Mouse (Mus musculus): ENCODE measurements around the gene Cdk2. TPM values are rescaled to one million over a fixed set of nuclear protein-coding genes. Genes with fewer than 3 reads are reported as not detected.

The Cdk2 gene
- total RNA-seq (2023), result 10 to 100 TPM; 31.2 to 34.3 TPM

DNA sequence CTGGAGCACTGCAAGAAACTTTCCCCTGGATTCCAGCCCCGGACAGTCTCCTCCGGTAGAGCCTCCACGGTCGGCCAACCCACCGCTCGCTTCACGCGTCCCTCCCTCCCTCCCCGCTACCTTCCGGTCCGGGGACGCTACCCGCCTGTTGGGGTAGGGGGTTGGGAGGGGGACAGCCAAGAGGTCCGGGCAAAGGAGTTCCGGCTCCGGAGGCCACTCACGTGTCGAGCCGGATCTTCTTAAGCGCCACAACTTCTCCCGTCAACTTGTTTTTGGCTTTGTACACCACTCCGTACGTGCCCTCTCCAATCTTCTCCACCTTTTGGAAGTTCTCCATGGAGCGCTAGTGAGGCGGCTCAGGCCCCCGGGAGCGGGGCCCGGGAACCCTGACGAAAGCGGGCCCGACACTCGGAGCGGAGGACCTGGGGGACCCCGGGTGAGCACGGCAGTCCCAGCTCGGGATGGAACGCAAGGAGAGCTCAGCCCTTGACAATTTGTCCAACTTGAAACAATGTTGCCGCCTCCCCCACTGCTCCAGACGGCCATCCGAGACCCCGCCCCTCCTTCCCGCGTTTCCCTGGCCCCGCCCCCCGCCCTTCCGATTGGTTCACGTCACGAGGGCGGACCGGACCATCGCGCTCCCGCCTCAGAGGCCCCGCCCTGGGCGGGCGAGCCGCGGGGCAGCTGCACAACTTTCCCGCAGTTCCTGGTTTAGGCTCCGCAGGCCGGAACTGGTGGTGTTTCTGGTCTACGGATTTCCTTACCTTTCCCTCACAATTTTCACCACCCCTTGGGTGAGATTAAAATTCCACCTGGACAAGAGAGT is at the start of gene Cdk2:
Cdk2 (minus strand) TSS at position 541 of the 826 bp plus-strand sequence.

DNA sequence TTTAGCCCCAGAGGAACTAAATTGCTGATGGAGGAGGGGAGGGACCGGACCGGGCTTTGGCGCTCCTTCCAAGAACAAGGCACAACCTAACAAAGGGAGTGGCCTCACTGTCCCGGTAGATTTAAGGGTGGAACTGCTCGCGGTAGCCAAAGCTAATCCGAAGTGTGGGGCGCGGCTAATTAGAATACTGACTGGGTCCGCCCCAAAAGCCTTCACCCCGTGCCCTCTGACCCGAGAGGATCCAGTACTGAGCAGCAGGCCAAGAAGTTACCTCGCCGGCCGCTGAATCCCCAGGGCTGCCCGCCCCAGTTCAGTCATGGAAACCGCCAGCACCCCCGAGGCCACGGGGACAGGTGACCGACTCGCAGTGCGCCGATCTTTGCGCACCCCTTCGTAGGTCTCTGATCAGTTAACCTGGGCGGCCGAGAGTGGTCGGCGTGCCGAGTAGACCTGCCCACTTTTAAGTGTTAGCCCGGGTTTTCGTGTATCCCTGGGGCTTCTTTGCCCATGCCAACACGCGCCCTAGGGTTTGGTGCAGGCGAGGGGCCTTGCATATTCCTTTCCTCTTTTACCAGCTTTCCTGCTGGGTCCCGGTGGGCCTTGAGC is 42.9 kb upstream of the Cdk2 start, which contains the start of gene Pym1:
Pym1 (plus strand) TSS at position 244 of the 606 bp plus-strand sequence.

DNA sequence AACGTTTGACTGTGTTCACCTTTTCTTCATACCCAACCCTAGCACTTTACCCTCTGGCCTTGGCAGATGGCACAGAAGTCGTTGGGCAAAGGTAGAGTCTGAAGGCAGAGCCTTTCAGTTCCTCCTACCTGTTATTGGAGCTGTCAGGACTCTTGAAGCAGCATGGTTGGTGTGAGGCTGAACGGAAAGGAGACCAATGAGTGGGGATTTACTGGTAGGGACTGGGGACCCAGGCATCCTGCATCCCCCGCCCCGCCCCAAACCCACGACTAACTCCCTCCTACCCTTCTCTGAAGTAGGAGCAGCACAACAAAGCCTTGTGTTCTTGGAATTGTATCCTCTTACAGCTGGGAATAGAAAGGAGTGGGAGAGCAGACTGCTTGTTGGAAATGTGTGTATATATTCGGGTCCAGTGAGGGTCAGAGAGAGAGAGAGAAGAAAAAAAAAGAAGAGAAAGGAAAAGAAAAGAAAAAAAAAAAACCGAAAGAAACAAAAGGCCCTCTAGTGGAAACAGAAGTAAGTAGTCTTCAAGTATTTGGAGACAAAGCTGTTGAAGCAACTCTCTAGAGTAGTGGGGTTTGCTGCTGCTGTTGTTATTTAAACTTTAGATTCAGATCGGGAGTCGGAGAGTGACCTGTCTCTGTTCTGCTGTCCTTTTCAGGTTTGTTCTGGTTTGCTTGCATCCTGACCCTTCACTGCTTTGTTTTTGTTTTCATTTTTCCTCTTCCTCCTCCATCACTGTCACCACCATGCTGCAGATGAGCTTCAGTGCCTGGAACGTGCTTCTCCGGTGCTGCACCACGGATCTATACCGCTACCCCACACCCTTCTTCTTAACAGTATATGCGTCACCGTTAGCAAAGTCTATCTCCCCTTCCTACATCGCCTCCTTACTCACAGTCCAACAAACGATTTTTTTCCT is 40.1 kb upstream of the Cdk2 start, which contains the start of gene Dgka:
Dgka (minus strand) TSS at position 176 of the 922 bp plus-strand sequence.

DNA sequence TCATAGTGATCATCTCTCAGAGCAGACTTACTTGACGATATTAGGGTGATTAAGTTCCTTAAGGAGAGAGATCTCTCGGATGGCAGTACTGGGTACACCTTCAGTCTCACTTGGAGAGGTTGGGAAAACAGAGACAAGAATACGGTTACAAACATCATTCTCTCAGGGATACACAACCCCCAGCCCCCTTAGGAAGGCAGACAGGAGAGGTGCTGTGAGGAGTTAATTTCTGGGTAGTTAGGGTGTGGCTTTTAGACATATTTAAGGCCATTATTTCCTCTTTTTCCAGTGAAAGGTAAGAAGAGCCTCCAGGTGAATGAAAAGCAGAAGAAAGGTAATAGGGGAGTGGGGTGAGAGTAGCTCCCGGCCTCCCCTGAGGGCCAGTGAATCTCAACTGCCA is 936 bp downstream of the Cdk2 start, which contains the start of gene Pmel:
Pmel (plus strand) TSS at position 301 of the 400 bp plus-strand sequence.

DNA sequence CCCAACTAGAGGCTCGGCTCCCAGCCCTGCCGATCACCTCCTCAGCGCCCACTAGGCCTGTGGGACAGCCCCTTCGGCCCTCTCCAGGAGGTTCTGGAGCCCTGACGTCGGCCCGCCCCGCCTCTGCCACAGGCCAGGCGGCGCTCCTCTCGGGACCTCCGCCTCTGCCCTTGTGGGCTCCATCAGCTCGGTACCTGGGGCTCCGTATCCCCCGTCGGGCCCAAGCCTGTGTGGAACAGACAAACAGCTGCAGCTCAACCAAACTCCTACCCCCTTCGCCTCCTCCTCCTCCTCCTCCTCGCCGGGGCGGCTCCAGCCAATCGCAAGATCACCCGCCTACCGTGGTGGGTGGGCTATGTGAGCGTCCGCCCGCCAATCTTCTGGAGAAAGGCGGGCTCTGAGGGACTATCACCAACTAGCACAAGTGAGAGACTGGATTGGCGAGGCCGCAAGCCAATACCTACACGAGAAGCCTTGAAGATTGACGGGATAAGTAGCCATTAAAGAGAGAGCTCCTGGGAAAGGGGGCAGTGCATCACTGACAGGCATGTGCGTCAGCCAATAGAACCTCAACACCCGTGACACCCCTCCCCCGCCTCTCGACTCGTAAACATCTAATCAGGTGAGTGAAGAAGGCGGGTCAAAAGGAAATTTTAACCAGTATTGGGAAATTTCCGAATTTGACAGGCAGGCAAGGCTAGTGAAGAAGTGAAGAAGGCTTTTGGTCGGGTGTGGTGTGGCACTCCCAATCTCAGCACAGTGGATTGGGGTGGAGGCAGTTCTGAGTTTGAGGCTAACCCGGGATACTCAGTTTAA is 8.6 kb downstream of the Cdk2 start, which contains the start of gene Rab5b:
Rab5b (minus strand) TSS at position 273 of the 816 bp plus-strand sequence.

DNA sequence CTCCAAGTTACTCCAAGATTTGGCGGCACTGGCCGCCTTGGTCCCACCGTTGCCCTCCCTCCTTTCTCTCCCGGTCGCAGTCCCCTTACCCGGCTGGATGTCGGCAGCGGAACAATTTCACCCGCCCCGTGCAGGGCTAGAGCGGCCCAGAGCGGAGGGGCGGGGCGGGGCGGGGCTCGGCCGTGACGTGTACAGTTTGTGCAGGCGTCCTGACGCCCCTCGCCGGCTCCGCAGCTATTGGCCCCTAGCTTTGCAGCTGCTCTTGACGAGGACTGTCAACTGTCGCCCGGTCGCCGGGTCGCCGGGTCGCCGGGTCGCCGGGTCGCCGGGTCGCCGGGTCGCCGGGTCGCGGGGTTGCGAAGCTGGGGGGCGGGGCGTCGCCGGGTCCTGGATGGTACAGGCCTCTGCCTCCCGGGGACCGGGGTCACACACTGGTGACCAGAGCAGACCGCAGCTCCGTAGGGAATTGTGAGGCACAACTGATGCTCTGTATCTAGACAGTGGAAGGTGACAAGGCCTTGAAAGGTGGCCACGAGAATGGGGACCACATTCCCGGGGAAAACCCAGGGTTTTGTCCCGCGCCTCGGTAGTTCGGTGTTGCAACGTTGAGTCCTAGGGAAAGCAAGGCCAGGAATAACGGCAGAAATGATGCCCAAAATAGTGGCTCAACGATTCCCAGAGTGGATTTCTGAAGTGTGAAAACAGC is 30.9 kb downstream of the Cdk2 start, which contains the start of gene Suox:
Suox (minus strand) TSS at position 311 of the 706 bp plus-strand sequence.

Other genes starting within 250 kb of the Cdk2 start
- 100 to 1,000 TPM; 140 to 150 TPM for gene Smarcc2, start 245.8 kb downstream of the Cdk2 start, total RNA-seq (2023)
- gene Myl6, start 210.9 kb downstream of the Cdk2 start, total RNA-seq (2023), result 100 to 1,000 TPM; 743 to 795 TPM
- under 1 TPM in 1 of 2 experiments, not detected in 1; 0.55 TPM for gene Myl6b, start 206.3 kb downstream of the Cdk2 start, total RNA-seq (2023)
- gene Esyt1, start 179.2 kb downstream of the Cdk2 start, total RNA-seq (2023), result 100 to 1,000 TPM; 294 to 296 TPM
- 10 to 100 TPM; 30.2 to 32.5 TPM for gene Zc3h10, start 157.3 kb downstream of the Cdk2 start, total RNA-seq (2023)
- 1,000 to 10,000 TPM; 4,550 to 4,559 TPM for gene Rpl41, start 155.7 kb downstream of the Cdk2 start, total RNA-seq (2023)
- gene Pa2g4, start 139.0 kb downstream of the Cdk2 start, total RNA-seq (2023), result 10 to 100 TPM; 77.4 to 82.8 TPM
- gene Erbb3, start 115.4 kb downstream of the Cdk2 start, total RNA-seq (2023), result 1 to 10 TPM in 1 of 2 experiments, under 1 TPM in 1; 0.89 to 1.2 TPM
- gene Rps26, start 78.3 kb downstream of the Cdk2 start, total RNA-seq (2023), result 1,000 to 10,000 TPM; 1,408 to 1,573 TPM
- gene Ikzf4, start 59.0 kb downstream of the Cdk2 start, total RNA-seq (2023), result 10 to 100 TPM in 1 of 2 experiments, 1 to 10 TPM in 1; 9.4 to 11.5 TPM
- 10 to 100 TPM; 10.5 to 14.2 TPM for gene Suox, start 31.0 kb downstream of the Cdk2 start, total RNA-seq (2023)
- gene Rab5b, start 8.8 kb downstream of the Cdk2 start, total RNA-seq (2023), result 10 to 100 TPM; 40.9 to 46.5 TPM
- gene Pmel, start 836 bp downstream of the Cdk2 start, total RNA-seq (2023), result under 1 TPM in 1 of 2 experiments, not detected in 1; 0.58 TPM
- 100 to 1,000 TPM; 809 to 875 TPM for gene Dgka, start 39.8 kb upstream of the Cdk2 start, total RNA-seq (2023)
- gene Pym1, start 42.9 kb upstream of the Cdk2 start, total RNA-seq (2023), result 10 to 100 TPM; 71.3 to 84.9 TPM
- gene Mmp19, start 85.9 kb upstream of the Cdk2 start, total RNA-seq (2023), result under 1 TPM in 1 of 2 experiments, not detected in 1; 0.98 TPM
- gene Dnajc14, start 99.0 kb upstream of the Cdk2 start, total RNA-seq (2023), result 10 to 100 TPM; 66.0 to 66.8 TPM
- 1 to 10 TPM; 7.9 to 9.1 TPM for gene Tmem198b, start 99.3 kb upstream of the Cdk2 start, total RNA-seq (2023)
- gene Sarnp, start 112.3 kb upstream of the Cdk2 start, total RNA-seq (2023), result 10 to 100 TPM; 53.9 to 57.4 TPM
- 10 to 100 TPM; 15.6 to 25.4 TPM for gene Ormdl2, start 116.6 kb upstream of the Cdk2 start, total RNA-seq (2023)
- 10 to 100 TPM; 10.6 to 12.7 TPM for gene Gdf11, start 186.7 kb upstream of the Cdk2 start, total RNA-seq (2023)
- gene Cd63, start 196.0 kb upstream of the Cdk2 start, total RNA-seq (2023), result 1 to 10 TPM; 1.7 to 2.0 TPM
- 1 to 10 TPM; 5.9 to 8.7 TPM for gene Rdh5, start 217.9 kb upstream of the Cdk2 start, total RNA-seq (2023)
- 10 to 100 TPM; 76.0 to 97.4 TPM for gene Bloc1s1, start 219.0 kb upstream of the Cdk2 start, total RNA-seq (2023)
- gene Itga7, start 228.8 kb upstream of the Cdk2 start, total RNA-seq (2023), result 1 to 10 TPM; 5.7 to 6.4 TPM

Measured in T-cell, adult 66 days (primary cell).